Comparison of ENCODE assay signal across 12 mouse cellular contexts in genomic region chr13:99450766-99451165, GRCm38 (mm10).
DNase-seq lines count a peak whose midpoint lies in the region; ATAC-seq lines count a peak whose summit lies in the region.
"Had no signal": no experiment of that assay in that cellular context is flagged by ENCODE, and none has a peak within 500 bp of the region (broad histone marks: within the 10 kb centered on the region; RNA-seq: fewer than 3 reads in every experiment).

No protein-coding gene starts in this region.

- no peak overlapping the region for H3K4me3 ChIP-seq in kidney, embryonic 16.5 days (ENCODE audit: low read length)
- H3K4me3 ChIP-seq: embryonic facial prominence, embryonic 12.5 days had no signal

- no peaks in the 10 kb centered on the region for H3K27me3 ChIP-seq in kidney, embryonic 16.5 days (ENCODE audit: insufficient read depth, low read length)
- H3K27me3 ChIP-seq: embryonic facial prominence, embryonic 12.5 days had no signal

- H3K9me3 ChIP-seq in kidney, embryonic 16.5 days (ENCODE audit: low read length): no peaks in the 10 kb centered on the region
- H3K9me3 ChIP-seq: embryonic facial prominence, embryonic 12.5 days had no signal

- 38% methylated on average over 7 of the region's 7 CpGs for WGBS in kidney, embryonic 16.5 days

- DNase-seq in kidney, adult 11 months: no peak
- peak; percentile 37 for DNase-seq in NIH3T3 (ENCODE audit: low read depth)
- peak; percentile 87 to 93 for DNase-seq in cerebellum, adult 18-20 months
- DNase-seq in heart, postnatal 10 days: peak; percentile 59 to 61
- no peak for DNase-seq in embryo, embryonic 11 days
- DNase-seq in spleen, postnatal 36 days (ENCODE audit: low spot score in 2 of 2): no peak
- DNase-seq: adrenal gland, postnatal 36 days; kidney, adult 9 months; liver; thymus, postnatal 25 days had no signal

- H3K36me3 ChIP-seq in kidney, embryonic 16.5 days (ENCODE audit: insufficient read depth, low read length): no peaks in the 10 kb centered on the region
- H3K36me3 ChIP-seq: embryonic facial prominence, embryonic 12.5 days had no signal

- intact Hi-C loops in heart, postnatal 10 days (cut with DNase I): no loop called here

- H3K4me2 ChIP-seq in kidney, embryonic 16.5 days (replicated peaks; ENCODE audit: low read depth, low read length): no peak overlapping the region
- H3K4me2 ChIP-seq: embryonic facial prominence, embryonic 12.5 days had no signal

- peak; percentile 19; the same call in 1 of the 2 replicates for ATAC-seq in kidney, embryonic 16.5 days (ENCODE audit: low FRiP score, low TSS enrichment)

- H3K4me1 ChIP-seq in kidney, embryonic 16.5 days (ENCODE audit: insufficient read depth, low read length): peaks cover 5% of the 10 kb centered on the region; the same call in 1 of the 2 replicates

- no peak overlapping the region for H3K27ac ChIP-seq in kidney, embryonic 16.5 days (ENCODE audit: low read length)
- H3K27ac ChIP-seq: embryonic facial prominence, embryonic 12.5 days had no signal

- no peak overlapping the region for H3K9ac ChIP-seq in kidney, embryonic 16.5 days (replicated peaks; ENCODE audit: low read length)
- H3K9ac ChIP-seq: embryonic facial prominence, embryonic 12.5 days had no signal

Comparison
In these comparisons a context has a peak if more than half of its experiments do, and no peak if none do; other contexts are left out.
1. DNase-seq: peak in NIH3T3 (single experiment), cerebellum, adult 18-20 months (2 of 2) and heart, postnatal 10 days (2 of 2); none in kidney, adult 11 months (single experiment), embryo, embryonic 11 days (single experiment) and spleen, postnatal 36 days (0 of 2).